Mouse (Mus musculus) mouse trophoblast stem cell (cell line): ENCODE data around the gene Itgb3.

Experiments
- in situ Hi-C, 2 experiments: fragments of 300-500 bp; cut with MseI, MboI; formaldehyde crosslinking; loops; 2 replicates in 1 of 2; 3 replicates in 1 of 2; pipeline ENCODE4 v1.15.1; 2025

Gene Itgb3

GRCm38 (mm10) chr11:104622040-104622962, 14.5 kb downstream of the Itgb3 start:
- in situ Hi-C loops = no loop called here

GRCm38 (mm10) chr11:104624791-104625391, 17.1 kb downstream of the Itgb3 start:
- in situ Hi-C loops = no loop called here

GRCm38 (mm10) chr11:104625453-104626402, 17.9 kb downstream of the Itgb3 start:
- in situ Hi-C loops = no loop called here

GRCm38 (mm10) chr11:104626635-104627034, 18.8 kb downstream of the Itgb3 start:
- in situ Hi-C loops = no loop called here

- in situ Hi-C loops = no loop called here
Observed at GRCm38 (mm10) chr11:104627616-104628301, 20.0 kb downstream of the Itgb3 start.

DNA sequence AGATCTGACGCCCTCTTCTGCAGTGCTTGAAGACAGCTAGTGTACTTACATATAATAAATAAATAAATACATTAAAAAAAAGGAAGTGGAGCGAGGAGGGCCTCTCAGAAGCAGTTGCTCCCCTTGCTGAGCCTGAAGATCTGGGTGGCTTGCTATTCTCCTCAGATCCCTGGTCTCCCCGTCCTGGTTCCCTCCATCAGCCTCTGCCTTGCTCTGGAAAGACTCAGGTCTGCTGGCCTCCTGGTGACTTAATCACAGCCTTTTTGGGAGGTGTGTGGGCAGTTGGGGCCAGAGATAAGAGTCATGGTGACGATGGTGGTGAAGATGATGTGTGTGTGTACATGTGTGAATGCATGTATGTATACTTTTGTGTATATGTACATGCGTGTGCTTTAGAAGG, 20.8 kb downstream of the Itgb3 start:
- in situ Hi-C loops = no loop called here

DNA sequence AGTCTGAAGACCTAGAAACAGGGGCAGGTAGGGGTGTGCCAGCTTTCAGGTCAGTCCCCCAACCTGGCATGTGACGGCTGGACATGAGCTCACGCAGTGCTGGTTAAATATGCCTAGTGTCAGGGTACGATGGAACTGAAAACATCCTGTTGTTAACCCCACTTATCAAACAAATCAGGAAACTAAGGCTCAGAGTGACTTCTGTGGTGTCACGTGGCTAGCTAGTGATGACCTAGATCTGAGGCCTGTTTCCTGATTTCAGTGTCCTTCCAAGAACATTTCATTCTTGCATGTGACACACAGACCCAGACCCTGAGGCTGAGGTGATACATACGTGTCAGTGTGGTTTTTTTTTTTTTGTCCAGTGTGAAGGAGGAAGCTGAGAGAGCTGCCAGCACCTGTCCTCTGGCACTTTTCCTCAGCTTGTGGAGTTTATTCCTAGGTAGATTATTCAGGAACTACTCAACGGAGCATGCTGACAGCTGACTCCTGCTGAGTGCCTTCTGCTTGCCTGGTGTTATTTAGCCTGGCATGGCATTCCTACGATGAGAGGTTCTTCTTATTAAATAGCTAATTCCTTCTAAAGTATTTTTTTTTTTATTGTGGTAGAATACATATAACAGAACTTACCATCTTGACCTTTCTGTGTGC, 22.5 kb downstream of the Itgb3 start:
- in situ Hi-C loops = no loop called here

DNA sequence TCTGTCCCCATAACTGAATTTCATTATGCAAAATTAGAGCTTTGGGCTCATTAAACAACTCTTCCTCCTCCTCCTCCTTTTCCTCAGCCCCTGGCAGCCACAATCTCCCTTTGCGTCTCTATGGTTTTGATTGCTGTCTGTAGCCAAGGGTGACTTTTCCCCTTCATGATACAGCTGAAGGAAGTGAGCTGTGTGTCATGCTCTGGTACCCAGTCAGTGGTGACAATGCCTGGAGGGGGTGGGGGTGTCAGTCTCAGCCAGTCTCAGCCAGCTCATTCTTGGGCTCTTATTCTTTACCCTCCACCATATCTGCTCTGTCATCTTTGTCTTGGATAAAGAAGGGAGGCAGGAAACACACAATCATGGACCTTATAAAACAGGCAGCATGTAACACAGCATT, 23.5 kb downstream of the Itgb3 start:
- in situ Hi-C loops = no loop called here

DNA sequence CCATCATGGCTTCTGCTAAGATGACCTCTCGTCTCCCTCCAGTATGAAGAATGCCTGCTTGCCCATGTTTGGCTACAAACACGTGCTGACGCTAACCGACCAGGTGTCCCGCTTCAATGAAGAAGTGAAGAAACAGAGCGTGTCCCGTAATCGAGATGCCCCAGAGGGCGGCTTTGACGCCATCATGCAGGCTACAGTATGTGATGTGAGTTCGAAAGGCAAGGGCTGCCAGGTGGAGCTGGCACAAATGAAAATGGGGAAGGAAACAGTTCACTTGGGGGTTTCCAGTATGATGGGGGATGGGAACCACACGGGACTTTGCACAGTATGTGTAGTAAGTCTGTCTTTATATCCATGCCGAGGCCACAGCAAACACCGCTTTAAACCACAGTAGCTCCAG, 29.2 kb downstream of the Itgb3 start:
- in situ Hi-C loops = no loop called here

DNA sequence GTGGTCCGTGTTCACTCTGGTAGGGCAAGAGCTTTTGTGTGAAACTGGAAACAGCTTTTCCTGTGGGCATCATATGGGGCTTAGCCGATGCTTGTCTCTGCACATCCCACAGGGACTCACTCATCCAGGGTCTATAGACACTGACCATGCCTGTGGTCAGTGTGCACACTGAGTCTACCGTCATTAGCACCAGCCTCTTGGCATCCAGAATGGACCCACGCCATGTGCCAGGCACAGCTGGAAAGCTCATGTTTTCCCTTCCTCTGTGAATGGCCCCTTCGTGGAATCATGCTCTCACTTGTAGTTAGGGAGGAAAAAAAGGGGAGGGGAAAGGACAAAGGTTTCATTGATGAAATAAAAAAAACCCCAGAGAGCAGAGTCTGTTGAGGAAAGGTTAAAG, 30.2 kb downstream of the Itgb3 start:
- in situ Hi-C loops = no loop called here

GRCm38 (mm10) chr11:104638906-104639305, 31.1 kb downstream of the Itgb3 start:
- in situ Hi-C loops = no loop called here

DNA sequence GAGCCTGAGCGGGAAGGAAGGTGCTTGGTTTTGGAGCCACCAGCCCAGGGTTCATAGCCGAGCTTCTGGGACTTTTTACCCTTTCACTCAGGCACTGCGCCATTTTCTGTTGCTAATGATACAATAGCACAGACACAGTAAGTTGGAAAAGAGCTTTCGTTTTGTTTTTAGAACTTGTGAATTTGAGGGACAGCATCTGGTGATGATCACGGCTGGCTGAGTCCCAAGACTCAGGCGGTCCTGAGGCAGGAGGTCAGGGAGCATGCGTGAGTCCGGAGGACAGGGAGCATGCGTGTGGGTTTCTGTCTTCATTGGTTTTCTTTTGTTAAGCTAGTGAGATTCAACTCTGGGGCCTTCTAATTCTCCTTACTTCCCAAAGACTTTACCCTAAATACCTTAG, 31.8 kb downstream of the Itgb3 start:
- in situ Hi-C loops = no loop called here

- in situ Hi-C loops = no loop called here
Observed at GRCm38 (mm10) chr11:104640894-104641293, 33.1 kb downstream of the Itgb3 start.

GRCm38 (mm10) chr11:104643236-104643635, 35.4 kb downstream of the Itgb3 start:
- in situ Hi-C loops = no loop called here

GRCm38 (mm10) chr11:104645402-104645801, 37.6 kb downstream of the Itgb3 start:
- in situ Hi-C loops = no loop called here

DNA sequence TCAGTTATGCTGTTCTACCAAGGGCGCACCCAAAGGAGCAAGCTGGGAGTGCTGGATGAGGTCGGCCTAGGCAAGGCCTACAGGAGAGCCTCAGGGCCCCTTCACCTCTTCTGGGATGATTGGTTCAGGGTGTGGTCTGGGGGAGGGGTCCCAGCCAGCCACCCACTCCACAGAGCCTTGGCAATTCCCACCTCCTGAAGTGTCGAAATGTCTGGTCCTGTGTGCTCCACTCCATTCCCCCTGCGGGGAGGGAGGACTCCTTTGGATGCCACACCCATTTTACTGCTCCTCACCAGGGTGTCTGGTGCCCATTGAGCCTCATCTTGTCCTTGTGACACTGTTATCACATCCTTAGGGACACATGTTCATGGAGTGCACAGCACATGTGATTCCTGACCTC, 38.4 kb downstream of the Itgb3 start:
- in situ Hi-C loops = no loop called here

DNA sequence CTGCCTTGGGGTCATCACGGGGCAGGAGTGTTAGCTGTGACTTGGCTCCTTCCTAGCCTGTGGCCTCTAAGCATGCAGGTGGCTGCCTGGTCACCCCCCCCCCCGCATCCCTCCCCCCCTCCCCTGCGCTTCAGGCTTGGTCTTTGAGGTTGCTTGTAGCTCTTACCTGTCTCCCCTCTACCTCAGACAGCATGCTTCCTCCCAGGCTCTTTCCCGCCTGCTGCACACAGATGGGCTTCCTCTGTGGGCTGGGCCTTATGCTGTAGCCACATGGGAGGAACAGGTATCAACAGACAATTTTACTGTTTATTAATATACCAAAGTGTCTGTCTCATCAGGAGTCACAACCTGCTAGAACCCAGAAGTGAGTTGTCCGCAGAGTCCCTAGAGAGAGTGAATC, 38.8 kb downstream of the Itgb3 start:
- in situ Hi-C loops = no loop called here

DNA sequence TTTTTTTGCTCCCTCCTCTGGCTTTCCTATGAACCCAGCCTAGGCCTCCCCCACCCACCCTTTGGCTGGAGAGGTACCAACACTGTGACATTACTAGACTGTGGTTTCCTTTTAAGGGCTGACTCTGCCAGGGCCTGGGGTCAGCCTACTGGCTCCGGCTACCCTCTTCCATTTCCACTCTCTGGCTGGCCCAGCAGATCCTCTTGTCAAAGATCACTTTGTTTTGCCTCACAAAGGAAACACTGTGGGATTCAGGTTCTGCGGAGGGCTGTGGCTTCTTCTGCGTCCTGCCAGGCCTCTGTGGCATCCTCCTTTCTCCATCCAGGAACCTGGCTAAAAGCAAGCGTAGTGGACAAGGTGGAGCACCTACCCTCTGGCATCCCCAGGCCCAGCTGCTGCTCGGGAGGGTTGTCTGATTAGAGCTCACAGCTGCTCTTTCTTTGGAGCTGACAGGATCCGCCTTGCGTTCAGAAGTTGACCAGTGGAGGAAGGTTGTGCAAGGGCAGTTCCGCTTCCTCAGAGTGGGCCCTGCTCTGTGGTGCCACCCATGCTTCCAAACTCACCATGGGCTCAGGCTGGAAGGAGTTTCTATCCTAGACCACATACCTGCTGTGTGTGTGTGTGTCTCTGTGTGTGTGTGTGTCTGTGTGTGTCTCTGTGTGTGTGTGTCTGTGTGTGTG, 39.5 kb downstream of the Itgb3 start:
- in situ Hi-C loops = no loop called here

GRCm38 (mm10) chr11:104648571-104648970, 40.8 kb downstream of the Itgb3 start:
- in situ Hi-C loops = no loop called here

GRCm38 (mm10) chr11:104660599-104660998, 52.8 kb downstream of the Itgb3 start:
- in situ Hi-C loops = no loop called here
